16 mouse cellular contexts compared by ENCODE assay signal in the genomic region with DNA sequence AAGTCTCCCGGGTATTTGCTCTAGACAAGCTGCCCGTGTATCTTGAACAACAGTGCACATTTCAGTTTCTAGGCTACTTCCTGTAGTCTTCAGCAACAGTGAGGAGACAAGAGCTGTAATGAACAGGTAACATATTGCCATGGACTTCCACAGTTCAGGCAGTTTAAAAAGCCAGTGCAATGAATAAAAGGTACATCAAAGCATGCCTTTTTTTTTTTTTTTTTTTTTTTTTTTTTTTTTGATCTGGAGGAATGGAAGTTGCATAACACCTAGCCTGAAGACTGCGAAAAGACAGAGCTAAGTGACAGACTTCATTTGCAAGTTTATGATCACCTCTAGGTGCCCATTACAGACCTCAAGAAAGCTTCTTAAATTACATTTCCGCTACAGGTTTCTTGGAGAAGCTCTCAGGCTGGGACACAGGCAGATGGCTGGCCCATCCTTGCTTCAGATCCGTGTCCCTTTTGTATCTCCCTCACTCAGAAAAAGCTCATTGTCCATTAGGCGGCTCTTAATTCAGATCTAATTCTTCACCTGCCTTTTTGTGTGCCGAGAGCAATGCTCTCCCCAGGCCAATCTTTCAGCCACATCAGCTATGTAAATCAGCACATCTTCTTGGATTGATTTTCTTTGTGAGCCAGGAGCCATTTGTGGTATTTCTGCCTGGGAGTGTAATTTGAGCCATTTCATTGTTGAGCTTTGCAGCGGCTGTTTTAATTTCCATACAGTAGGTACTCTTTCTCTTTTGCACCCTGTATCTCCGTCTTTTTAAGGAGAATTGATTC.
DNase-seq lines count a peak whose midpoint lies in the region; ATAC-seq and TF ChIP-seq lines count a peak whose summit lies in the region.
"Had no signal": no experiment of that assay in that cellular context is flagged by ENCODE, and none has a peak within 500 bp of the region (broad histone marks: within the 10 kb centered on the region; RNA-seq: fewer than 3 reads in every experiment).

No protein-coding gene starts in this region.

- H3K4me1 ChIP-seq in forebrain, embryonic 11.5 days (replicated peaks; ENCODE audit: control insufficient read depth, insufficient read depth, low read length) = no peaks in the 10 kb centered on the region
- H3K4me1 ChIP-seq in forebrain, embryonic 16.5 days (replicated peaks; ENCODE audit: control insufficient read depth, insufficient read depth, low read length) = no peaks in the 10 kb centered on the region
- no peaks in the 10 kb centered on the region for H3K4me1 ChIP-seq in ES-E14 (ENCODE audit: control insufficient read depth in 2 of 2, insufficient read depth in 2 of 2, low read length in 2 of 2, poor library complexity in 1 of 2)
- no peaks in the 10 kb centered on the region; the same call in 1 of the 2 replicates for H3K4me1 ChIP-seq in hindbrain, embryonic 11.5 days (replicated peaks; ENCODE audit: control insufficient read depth, insufficient read depth, low read length)
- peaks cover 6% of the 10 kb centered on the region; the same call in 1 of the 2 replicates for H3K4me1 ChIP-seq in midbrain, embryonic 12.5 days

- no peak overlapping the region for H3K9ac ChIP-seq in forebrain, embryonic 11.5 days (ENCODE audit: low read length)
- no peak overlapping the region for H3K9ac ChIP-seq in forebrain, embryonic 16.5 days (replicated peaks; ENCODE audit: low read depth, low read length)
- H3K9ac ChIP-seq in ES-E14 (ENCODE audit: insufficient read depth, low read depth, low read length, poor library complexity, severe bottlenecking) = no peak overlapping the region
- H3K9ac ChIP-seq in hindbrain, embryonic 11.5 days (ENCODE audit: low read depth, low read length) = 0 out of 2 replicates have a peak overlapping the region, but pooled peaks have one; percentile 19
- no peak overlapping the region for H3K9ac ChIP-seq in midbrain, embryonic 12.5 days (replicated peaks)
- H3K9ac ChIP-seq: limb, embryonic 15.5 days had no signal

- no peak for ATAC-seq in forebrain, embryonic 11.5 days (replicated peaks; ENCODE audit: low FRiP score)
- ATAC-seq in forebrain, embryonic 16.5 days = no peak
- peak; percentile 44; the same call in 1 of the 2 replicates for ATAC-seq in hindbrain, embryonic 11.5 days (ENCODE audit: low FRiP score)
- peak; percentile 38; the same call in 1 of the 2 replicates for ATAC-seq in midbrain, embryonic 12.5 days (ENCODE audit: low FRiP score, low read depth)

- no peak overlapping the region for H3K4me3 ChIP-seq in forebrain, embryonic 11.5 days (ENCODE audit: low read depth, low read length)
- H3K4me3 ChIP-seq in forebrain, embryonic 16.5 days (replicated peaks; ENCODE audit: low read length) = no peak overlapping the region
- H3K4me3 ChIP-seq in ES-E14 (ENCODE audit: insufficient read depth in 1 of 2, low read depth in 1 of 2, low read length in 2 of 2, poor library complexity in 1 of 2, severe bottlenecking in 1 of 2) = no peak overlapping the region
- H3K4me3 ChIP-seq in hindbrain, embryonic 11.5 days (ENCODE audit: low read depth, low read length) = no peak overlapping the region
- no peak overlapping the region for H3K4me3 ChIP-seq in midbrain, embryonic 12.5 days
- H3K4me3 ChIP-seq: heart, adult 2 months; limb, embryonic 15.5 days had no signal

- no peaks in the 10 kb centered on the region for H3K9me3 ChIP-seq in forebrain, embryonic 11.5 days (ENCODE audit: control insufficient read depth, low read length)
- no peaks in the 10 kb centered on the region for H3K9me3 ChIP-seq in forebrain, embryonic 16.5 days (ENCODE audit: control insufficient read depth, low read length)
- H3K9me3 ChIP-seq in ES-E14 (ENCODE audit: control insufficient read depth, insufficient read depth, low read depth, low read length) = no peaks in the 10 kb centered on the region
- H3K9me3 ChIP-seq in hindbrain, embryonic 11.5 days (ENCODE audit: control insufficient read depth, low read length) = no peaks in the 10 kb centered on the region
- no peaks in the 10 kb centered on the region for H3K9me3 ChIP-seq in midbrain, embryonic 12.5 days
- H3K9me3 ChIP-seq: limb, embryonic 15.5 days had no signal

- no peak for DNase-seq in forebrain, embryonic 11.5 days (ENCODE audit: low spot score)
- peak; percentile 13 for DNase-seq in ES-E14 (ENCODE audit: low read depth, low spot score)
- DNase-seq in hindbrain, embryonic 11.5 days (ENCODE audit: low spot score) = peak; percentile 31
- no peak for DNase-seq in kidney, adult 18-20 months
- no peak for DNase-seq in thymus, postnatal 25 days
- no peak for DNase-seq in adrenal gland, adult (ENCODE audit: inconsistent age in 2 of 2, low spot score in 1 of 2)
- DNase-seq: adrenal gland, postnatal 14 days; cerebellum, postnatal 36 days; heart, adult 2 months; kidney, adult 2 months; layer of hippocampus, postnatal 36 days; lung, adult 18-20 months; right cerebral cortex, adult 18-20 months had no signal

- in situ Hi-C loops in ES-E14 (cut with MboI; ENCODE audit: low sequenced_read_pairs in 2 of 2, unreplicated experiment in 2 of 2) = no loop called here

- H3K27me3 ChIP-seq in forebrain, embryonic 11.5 days (ENCODE audit: control insufficient read depth, insufficient read depth, low read length) = no peaks in the 10 kb centered on the region
- H3K27me3 ChIP-seq in forebrain, embryonic 16.5 days (replicated peaks; ENCODE audit: control insufficient read depth, insufficient read depth, low read length) = no peaks in the 10 kb centered on the region
- no peaks in the 10 kb centered on the region for H3K27me3 ChIP-seq in hindbrain, embryonic 11.5 days (ENCODE audit: control insufficient read depth, insufficient read depth, low read length)
- H3K27me3 ChIP-seq in midbrain, embryonic 12.5 days = no peaks in the 10 kb centered on the region
- H3K27me3 ChIP-seq: limb, embryonic 15.5 days had no signal

- WGBS in forebrain, embryonic 11.5 days = 31% methylated on average over 9 of the region's 9 CpGs
- WGBS in forebrain, embryonic 16.5 days = 26% methylated on average over 9 of the region's 9 CpGs
- 28% methylated on average over 9 of the region's 9 CpGs for WGBS in hindbrain, embryonic 11.5 days
- 28% methylated on average over 9 of the region's 9 CpGs for WGBS in midbrain, embryonic 12.5 days

- H3K4me2 ChIP-seq in forebrain, embryonic 11.5 days (ENCODE audit: low read depth, low read length, severe bottlenecking) = peak overlapping the region; percentile 26; the same call in 1 of the 2 replicates
- no peak overlapping the region for H3K4me2 ChIP-seq in forebrain, embryonic 16.5 days (ENCODE audit: low read length)
- no peak overlapping the region for H3K4me2 ChIP-seq in hindbrain, embryonic 11.5 days (replicated peaks; ENCODE audit: low read depth, low read length)
- H3K4me2 ChIP-seq in midbrain, embryonic 12.5 days (replicated peaks) = peak overlapping the region; percentile 24; the same call in 1 of the 2 replicates
- H3K4me2 ChIP-seq: limb, embryonic 15.5 days had no signal

- no peaks in the 10 kb centered on the region for H3K36me3 ChIP-seq in forebrain, embryonic 11.5 days (ENCODE audit: control insufficient read depth, insufficient read depth, low read length)
- H3K36me3 ChIP-seq in forebrain, embryonic 16.5 days (ENCODE audit: control insufficient read depth, insufficient read depth) = no peaks in the 10 kb centered on the region
- H3K36me3 ChIP-seq in ES-E14 (ENCODE audit: control insufficient read depth, insufficient read depth, low read length, poor library complexity, severe bottlenecking) = no peaks in the 10 kb centered on the region
- H3K36me3 ChIP-seq in hindbrain, embryonic 11.5 days (ENCODE audit: control insufficient read depth, insufficient read depth, low read length) = no peaks in the 10 kb centered on the region
- no peaks in the 10 kb centered on the region for H3K36me3 ChIP-seq in midbrain, embryonic 12.5 days
- H3K36me3 ChIP-seq: limb, embryonic 15.5 days had no signal

- no peak overlapping the region for H3K27ac ChIP-seq in forebrain, embryonic 11.5 days (ENCODE audit: low read depth, low read length)
- no peak overlapping the region for H3K27ac ChIP-seq in forebrain, embryonic 16.5 days (ENCODE audit: low read length)
- no peak overlapping the region for H3K27ac ChIP-seq in ES-E14 (ENCODE audit: insufficient read depth, low read depth, low read length, poor library complexity, severe bottlenecking)
- 0 out of 2 replicates have a peak overlapping the region, but pooled peaks have one; percentile 36 for H3K27ac ChIP-seq in hindbrain, embryonic 11.5 days (ENCODE audit: low read depth, low read length)
- H3K27ac ChIP-seq in midbrain, embryonic 12.5 days (replicated peaks) = peak overlapping the region; percentile 60
- H3K27ac ChIP-seq: heart, adult 2 months; limb, embryonic 15.5 days had no signal

TF ChIP-seq in ES-E14, 5 proteins besides CTCF, POLR2A, EP300 and RAD21:
- TF ChIP-seq CHD2 (IDR thresholded peaks at IDR 0.05; ENCODE audit: low read depth, low read length) = no peak
- TF ChIP-seq ZNF384 (IDR thresholded peaks at IDR 0.05; ENCODE audit: low read depth, low read length) = peak; percentile 85
- no peak for TF ChIP-seq ZC3H11A (IDR thresholded peaks at IDR 0.05; ENCODE audit: borderline replicate concordance, low read depth, low read length)
- no peak for TF ChIP-seq MAFK (IDR thresholded peaks at IDR 0.05; ENCODE audit: insufficient read depth, low read depth, low read length)

Comparison
In these comparisons a context has a peak if more than half of its experiments do, and no peak if none do; other contexts are left out.
1. H3K4me2 ChIP-seq: peak in forebrain, embryonic 11.5 days (single experiment) and midbrain, embryonic 12.5 days (single experiment); none in forebrain, embryonic 16.5 days (single experiment) and hindbrain, embryonic 11.5 days (single experiment).
2. ATAC-seq: peak in hindbrain, embryonic 11.5 days (single experiment) and midbrain, embryonic 12.5 days (single experiment); none in forebrain, embryonic 11.5 days (single experiment) and forebrain, embryonic 16.5 days (single experiment).
3. DNase-seq: peak in ES-E14 (single experiment) and hindbrain, embryonic 11.5 days (single experiment); none in forebrain, embryonic 11.5 days (single experiment), kidney, adult 18-20 months (single experiment), thymus, postnatal 25 days (single experiment) and adrenal gland, adult (0 of 2).
4. H3K27ac ChIP-seq: peak in hindbrain, embryonic 11.5 days (single experiment) and midbrain, embryonic 12.5 days (single experiment); none in forebrain, embryonic 11.5 days (single experiment), forebrain, embryonic 16.5 days (single experiment) and ES-E14 (single experiment).